Mouse (Mus musculus) MEL (cell line): ENCODE measurements around the gene Klhl30. TPM values are rescaled to one million over a fixed set of nuclear protein-coding genes. Genes with fewer than 3 reads are reported as not detected.

ENCODE experiments used
- DNase-seq: peaks from one replicate; pipeline ENCODE4 v3.0.0; 2011; ENCODE audit warnings: low read depth, low spot score
- H3K27ac ChIP-seq: 2 replicates; pipeline ENCODE4 v1.5.1; 2012; ENCODE audit warnings: low read depth, mild to moderate bottlenecking, control low read depth, low read length, moderate library complexity; ENCODE audit not compliant: control insufficient read depth
- H3K27me3 ChIP-seq, 2 experiments: fragments of 150-350 bp in 1 of 2; sonication (generic) in 1 of 2; 2 replicates each; pipeline ENCODE4 v1.6.1; 2012; ENCODE audit warnings: low read length in 2 of 2, mild to moderate bottlenecking in 2 of 2, improper control_type of control experiment in 1 of 2, moderate library complexity in 1 of 2; ENCODE audit not compliant: insufficient read depth in 2 of 2, control insufficient read depth in 1 of 2
- H3K36me3 ChIP-seq, 2 experiments: 2 replicates each; pipeline ENCODE4 v1.6.1; 2012 to 2014; ENCODE audit warnings: low read length in 2 of 2, improper control_type of control experiment in 1 of 2, inconsistent platforms in 1 of 2, mild to moderate bottlenecking in 1 of 2; ENCODE audit not compliant: insufficient read depth in 2 of 2, control insufficient read depth in 1 of 2
- H3K4me1 ChIP-seq, 2 experiments: fragments of 150-350 bp in 1 of 2; sonication (generic) in 1 of 2; 2 replicates each; pipeline ENCODE4 v1.6.1; 2012; ENCODE audit warnings: low read length in 2 of 2, improper control_type of control experiment in 1 of 2, mild to moderate bottlenecking in 1 of 2; ENCODE audit not compliant: insufficient read depth in 2 of 2, control insufficient read depth in 1 of 2
- H3K4me3 ChIP-seq, 2 experiments: fragments of 150-350 bp in 1 of 2; sonication (generic) in 1 of 2; 2 replicates each; pipeline ENCODE4 v1.5.1; 2012; ENCODE audit warnings: low read depth in 2 of 2, low read length in 2 of 2, mild to moderate bottlenecking in 2 of 2, moderate library complexity in 2 of 2, control low read depth in 1 of 2, improper control_type of control experiment in 1 of 2; ENCODE audit not compliant: control insufficient read depth in 1 of 2, insufficient read depth in 1 of 2
- H3K79me2 ChIP-seq: 2 replicates; pipeline ENCODE4 v1.6.1; 2012; ENCODE audit warnings: mild to moderate bottlenecking, low read length, moderate library complexity; ENCODE audit not compliant: control insufficient read depth, poor library complexity, insufficient read depth
- H3K9ac ChIP-seq: 2 replicates; pipeline ENCODE4 v1.6.1; 2012; ENCODE audit warnings: low read depth, mild to moderate bottlenecking, control low read depth, low read length, moderate library complexity; ENCODE audit not compliant: control insufficient read depth, poor library complexity, severe bottlenecking
- H3K9me3 ChIP-seq: fragments of 150-350 bp; sonication (generic); replicated peaks from 2 replicates; pipeline ENCODE4 v1.6.1; 2012; ENCODE audit warnings: mild to moderate bottlenecking, low read length, improper control_type of control experiment, moderate library complexity; ENCODE audit not compliant: insufficient read depth
- BHLHE40 ChIP-seq: IDR thresholded peaks from 2 replicates; pipeline ENCODE4 v1.6.1; 2012; ENCODE audit warnings: low read depth, mild to moderate bottlenecking, inconsistent platforms, low read length, improper control_type of control experiment, borderline replicate concordance
- CHD1 ChIP-seq: IDR thresholded peaks from 2 replicates; pipeline ENCODE4 v1.6.1; 2012; ENCODE audit warnings: low read depth, mild to moderate bottlenecking, inconsistent platforms, low read length, improper control_type of control experiment
- CHD2 ChIP-seq: IDR thresholded peaks from 2 replicates; pipeline ENCODE4 v1.6.1; 2011; ENCODE audit warnings: low read length, improper control_type of control experiment
- CTCF ChIP-seq, 3 experiments: IDR thresholded peaks in 2 of 3; conservative IDR thresholded peaks in 1 of 3; 2 replicates each; pipeline ENCODE4 v1.5.1; 2011 to 2012; ENCODE audit warnings: low read length in 3 of 3, low read depth in 2 of 3, mild to moderate bottlenecking in 2 of 3, improper control_type of control experiment in 1 of 3, inconsistent platforms in 1 of 3, mixed read lengths in 1 of 3, moderate library complexity in 1 of 3; ENCODE audit not compliant: control insufficient read depth in 1 of 3, insufficient read depth in 1 of 3, poor library complexity in 1 of 3, severe bottlenecking in 1 of 3
- E2F4 ChIP-seq: IDR thresholded peaks from 2 replicates; pipeline ENCODE4 v1.6.1; 2011; ENCODE audit warnings: low read depth, low read length, improper control_type of control experiment, borderline replicate concordance
- ELF1 ChIP-seq: IDR thresholded peaks from 2 replicates; pipeline ENCODE4 v1.6.1; 2014; ENCODE audit warnings: low read depth, mild to moderate bottlenecking, inconsistent platforms, low read length, improper control_type of control experiment, moderate library complexity
- EP300 ChIP-seq, 2 experiments: IDR thresholded peaks; 2 replicates each; pipeline ENCODE4 v1.6.1; 2011; ENCODE audit warnings: improper control_type of control experiment in 2 of 2, low read length in 2 of 2, low read depth in 1 of 2, mild to moderate bottlenecking in 1 of 2
- ETS1 ChIP-seq: IDR thresholded peaks from 2 replicates; pipeline ENCODE4 v1.6.1; 2012; ENCODE audit warnings: low read depth, mild to moderate bottlenecking, inconsistent platforms, low read length, improper control_type of control experiment, moderate library complexity
- GABPA ChIP-seq: IDR thresholded peaks from 2 replicates; pipeline ENCODE4 v1.6.1; 2012; ENCODE audit warnings: low read depth, mild to moderate bottlenecking, inconsistent platforms, low read length, improper control_type of control experiment, moderate library complexity
- GATA1 ChIP-seq: IDR thresholded peaks from 2 replicates; pipeline ENCODE4 v1.6.1; 2011; ENCODE audit warnings: low read depth, low read length, improper control_type of control experiment
- HCFC1 ChIP-seq: IDR thresholded peaks from 2 replicates; pipeline ENCODE4 v1.6.1; 2012; ENCODE audit warnings: low read depth, mild to moderate bottlenecking, inconsistent platforms, low read length, improper control_type of control experiment, moderate library complexity
- JUND ChIP-seq: IDR thresholded peaks from 2 replicates; pipeline ENCODE4 v1.6.1; 2011; ENCODE audit warnings: low read depth, mild to moderate bottlenecking, improper control_type of control experiment, low read length
- KAT2A ChIP-seq: conservative IDR thresholded peaks from 2 replicates; pipeline ENCODE4 v1.6.1; 2012; ENCODE audit warnings: low read depth, low read length, improper control_type of control experiment, inconsistent platforms
- MAFK ChIP-seq: IDR thresholded peaks from 2 replicates; pipeline ENCODE4 v1.6.1; 2011; ENCODE audit warnings: low read depth, mild to moderate bottlenecking, low read length, improper control_type of control experiment, borderline replicate concordance
- MAX ChIP-seq: IDR thresholded peaks from 2 replicates; pipeline ENCODE4 v1.6.1; 2011; ENCODE audit warnings: low read length, improper control_type of control experiment
- MAZ ChIP-seq: IDR thresholded peaks from 2 replicates; pipeline ENCODE4 v1.6.1; 2012; ENCODE audit warnings: low read depth, mild to moderate bottlenecking, inconsistent platforms, low read length, improper control_type of control experiment
- MXI1 ChIP-seq: IDR thresholded peaks from 2 replicates; pipeline ENCODE4 v1.6.1; 2011; ENCODE audit warnings: mild to moderate bottlenecking, low read depth, low read length, improper control_type of control experiment
- MYC ChIP-seq: IDR thresholded peaks from 2 replicates; pipeline ENCODE4 v1.6.1; 2011; ENCODE audit warnings: low read depth, mild to moderate bottlenecking, low read length, improper control_type of control experiment, moderate library complexity
- NELFE ChIP-seq: IDR thresholded peaks from 2 replicates; pipeline ENCODE4 v1.6.1; 2011; ENCODE audit warnings: low read depth, low read length, improper control_type of control experiment
- NRF1 ChIP-seq: IDR thresholded peaks from 2 replicates; pipeline ENCODE4 v1.6.1; 2014; ENCODE audit warnings: low read depth, mild to moderate bottlenecking, inconsistent platforms, low read length, improper control_type of control experiment, moderate library complexity; ENCODE audit not compliant: poor library complexity, insufficient read depth, severe bottlenecking
- POLR2A ChIP-seq, 2 experiments: IDR thresholded peaks; 2 replicates each; pipeline ENCODE4 v1.6.1; 2011 to 2012; ENCODE audit warnings: low read length in 2 of 2, mild to moderate bottlenecking in 2 of 2, control low read depth in 1 of 2, improper control_type of control experiment in 1 of 2, low read depth in 1 of 2, moderate library complexity in 1 of 2; ENCODE audit not compliant: control insufficient read depth in 1 of 2, insufficient read depth in 1 of 2, poor library complexity in 1 of 2
- POLR2AphosphoS2 ChIP-seq: IDR thresholded peaks from 2 replicates; pipeline ENCODE4 v1.6.1; 2011; ENCODE audit warnings: low read length, improper control_type of control experiment
- POLR2AphosphoS5 ChIP-seq: IDR thresholded peaks from 2 replicates; pipeline ENCODE4 v1.6.1; 2012; ENCODE audit warnings: low read depth, borderline replicate concordance, mild to moderate bottlenecking, inconsistent platforms, low read length, moderate library complexity, mixed read lengths
- RAD21 ChIP-seq: IDR thresholded peaks from 2 replicates; pipeline ENCODE4 v1.6.1; 2011; ENCODE audit warnings: mild to moderate bottlenecking, low read depth, low read length, improper control_type of control experiment
- RCOR1 ChIP-seq: IDR thresholded peaks from 2 replicates; pipeline ENCODE4 v1.6.1; 2012; ENCODE audit warnings: low read depth, mild to moderate bottlenecking, inconsistent platforms, low read length, improper control_type of control experiment
- SIN3A ChIP-seq: IDR thresholded peaks from 2 replicates; pipeline ENCODE4 v1.6.1; 2012; ENCODE audit warnings: low read length, improper control_type of control experiment, inconsistent platforms
- SMC3 ChIP-seq: IDR thresholded peaks from 2 replicates; pipeline ENCODE4 v1.6.1; 2011; ENCODE audit warnings: low read depth, low read length, improper control_type of control experiment
- TBP ChIP-seq: IDR thresholded peaks from 2 replicates; pipeline ENCODE4 v1.8.0; 2011; ENCODE audit warnings: low read depth, low read length, improper control_type of control experiment
- TCF12 ChIP-seq: IDR thresholded peaks from 2 replicates; pipeline ENCODE4 v1.6.1; 2014; ENCODE audit warnings: low read depth, mild to moderate bottlenecking, inconsistent platforms, low read length, improper control_type of control experiment, moderate library complexity
- UBTF ChIP-seq: IDR thresholded peaks from 2 replicates; pipeline ENCODE4 v1.6.1; 2012; ENCODE audit warnings: low read depth, mild to moderate bottlenecking, inconsistent platforms, low read length, improper control_type of control experiment, moderate library complexity, borderline replicate concordance; ENCODE audit not compliant: insufficient read depth
- USF1 ChIP-seq: IDR thresholded peaks from 2 replicates; pipeline ENCODE4 v1.6.1; 2014; ENCODE audit warnings: low read depth, mild to moderate bottlenecking, inconsistent platforms, low read length, improper control_type of control experiment, moderate library complexity
- USF2 ChIP-seq, 2 experiments: IDR thresholded peaks; 2 replicates each; pipeline ENCODE4 v1.6.1; 2011 to 2012; ENCODE audit warnings: improper control_type of control experiment in 2 of 2, low read length in 2 of 2, borderline replicate concordance in 1 of 2, inconsistent platforms in 1 of 2, low read depth in 1 of 2, mild to moderate bottlenecking in 1 of 2; ENCODE audit not compliant: insufficient read depth in 1 of 2
- ZC3H11A ChIP-seq: IDR thresholded peaks from 2 replicates; pipeline ENCODE4 v1.6.1; 2012; ENCODE audit warnings: low read depth, mild to moderate bottlenecking, inconsistent platforms, low read length, improper control_type of control experiment
- ZKSCAN1 ChIP-seq: IDR thresholded peaks from 2 replicates; pipeline ENCODE4 v1.6.1; 2012; ENCODE audit warnings: low read depth, mild to moderate bottlenecking, inconsistent platforms, low read length, improper control_type of control experiment, moderate library complexity
- ZMIZ1 ChIP-seq: IDR thresholded peaks from 2 replicates; pipeline ENCODE4 v1.6.1; 2012; ENCODE audit warnings: low read depth, mild to moderate bottlenecking, inconsistent platforms, low read length, improper control_type of control experiment, moderate library complexity
- ZNF384 ChIP-seq: IDR thresholded peaks from 2 replicates; pipeline ENCODE4 v1.6.1; 2012; ENCODE audit warnings: low read depth, mild to moderate bottlenecking, inconsistent platforms, low read length, improper control_type of control experiment
- polyA plus RNA-seq, 2 experiments: library from polyadenylated mRNA; stranded (reverse) in 1 of 2; unstranded in 1 of 2; fragments of >175 nt in 1 of 2; fragments of >200 nt in 1 of 2; gene quantifications; 2 replicates each; pipeline versions ENCODE4 v1.2.1 to v1.2.4; 2012; ENCODE audit warnings: low replicate concordance in 2 of 2, low read depth in 1 of 2; ENCODE audit not compliant: insufficient read length in 2 of 2, insufficient read depth in 1 of 2, missing spikeins in 1 of 2
- total RNA-seq: library from RNA; depleted of rRNA; stranded (reverse); fragments of 300-350 nt; gene quantifications from 2 replicates; pipeline ENCODE4 v1.2.3, GENCODE M21; 2012

The Klhl30 gene
- total and polyA plus RNA-seq, 3 experiments: not detected

GRCm38 (mm10) chr1:91398260-91399062 is 47.6 kb downstream of the Klhl30 start, which contains the start of gene Ilkap:
TSS of gene Ilkap (minus strand) at chr1:91398815.
- H3K4me3 ChIP-seq: peak within 1 kb of the TSS; percentile 92 to 97
- no peaks in the 10 kb centered on the region for H3K9me3 ChIP-seq
- H3K36me3 ChIP-seq: peaks cover 22 to 25% of the 10 kb centered on the region in 2 experiments
- DNase-seq: peak; percentile 91
- H3K79me2 ChIP-seq: peaks cover 40% of the 10 kb centered on the region
- H3K27me3 ChIP-seq: no peaks in the 10 kb centered on the region; a peak in 1 of 4 replicates
- peaks cover 11 to 14% of the 10 kb centered on the region in 2 experiments for H3K4me1 ChIP-seq
- TF ChIP-seq USF2 (IDR thresholded peaks at IDR 0.05; ENCODE audit: borderline replicate concordance in 1 of 2, insufficient read depth in 1 of 2, low read depth in 1 of 2, low read length in 2 of 2): no peak
- TF ChIP-seq RCOR1: no peak
- no peak for TF ChIP-seq MAZ
- TF ChIP-seq HCFC1: peak; percentile 79
- no peak for TF ChIP-seq GABPA
- no peak for TF ChIP-seq CHD2
- TF ChIP-seq JUND: no peak
- TF ChIP-seq TCF12: peak; percentile 65; the same call in 1 of the 2 replicates
- TF ChIP-seq CTCF (IDR thresholded peaks at IDR 0.05 in 2 of 3, conservative IDR thresholded peaks at IDR 0.05 in 1 of 3; ENCODE audit: control insufficient read depth in 1 of 3, insufficient read depth in 1 of 3, low read depth in 2 of 3, low read length in 3 of 3, poor library complexity in 1 of 3, severe bottlenecking in 1 of 3): no peak
- no peak for TF ChIP-seq ETS1
- TF ChIP-seq SIN3A: peak; percentile 64
- TF ChIP-seq UBTF: 0 out of 2 replicates have a peak, but pooled peaks have one; percentile 86
- no peak for TF ChIP-seq ZNF384
- no peak; the same call in 1 of the 2 replicates for TF ChIP-seq TBP
- TF ChIP-seq ZMIZ1: no peak; the same call in 1 of the 2 replicates
- no peak for TF ChIP-seq EP300 (IDR thresholded peaks at IDR 0.05; ENCODE audit: low read depth in 1 of 2, low read length in 2 of 2)
- no peak for TF ChIP-seq SMC3
- TF ChIP-seq ZC3H11A: no peak
- TF ChIP-seq MXI1: peak; percentile 75
- no peak for TF ChIP-seq RAD21
- TF ChIP-seq GATA1: no peak
- no peak for TF ChIP-seq POLR2AphosphoS5
- no peak; the same call in 1 of the 2 replicates for TF ChIP-seq KAT2A
- TF ChIP-seq MAFK: no peak
- 0 out of 2 replicates have a peak, but pooled peaks have one; percentile 25 for TF ChIP-seq MYC
- peak; percentile 79 for TF ChIP-seq USF1
- TF ChIP-seq ZKSCAN1: no peak
- peak; percentile 81 for TF ChIP-seq NELFE
- no peak; the same call in 1 of the 2 replicates for TF ChIP-seq E2F4
- peak; percentile 71 for TF ChIP-seq POLR2AphosphoS2
- TF ChIP-seq NRF1: peak; percentile 88
- TF ChIP-seq ELF1: 0 out of 2 replicates have a peak, but pooled peaks have one; percentile 10
- peak; percentile 75 to 82 for TF ChIP-seq POLR2A (IDR thresholded peaks at IDR 0.05; ENCODE audit: control insufficient read depth in 1 of 2, insufficient read depth in 1 of 2, low read depth in 1 of 2, low read length in 2 of 2, poor library complexity in 1 of 2)
- TF ChIP-seq MAX: peak; percentile 55; the same call in 1 of the 2 replicates
- TF ChIP-seq BHLHE40: peak; percentile 35; the same call in 1 of the 2 replicates
- no peak for TF ChIP-seq CHD1
- peak within 1 kb of the TSS; percentile 63 for H3K27ac ChIP-seq
- H3K9ac ChIP-seq: peak within 1 kb of the TSS; percentile 89
